Mouse (Mus musculus) urinary bladder, postnatal 36 days (tissue): ENCODE measurements at regions not wholly inside any gene's neighbourhood (a gene's known extent, or its start where the extent isn't known, plus 50 kb on each side); places are given as distances from the start of the nearest gene placed in this dataset.
A peak's percentile ranks its signal among the peaks of the same experiment; 100 is the strongest.
"Not testable (repeated sequence)": the region's sequence is repeated elsewhere in the genome, so short reads cannot be mapped to it uniquely, and the experiment has no call there.

Experiments
- DNase-seq, 2 experiments: peaks; one replicate each; pipeline ENCODE4 v3.0.0; 2022; ENCODE audit warnings: low spot score in 2 of 2, mixed read lengths in 1 of 2

- no peak for DNase-seq
Observed at GRCm38 (mm10) chr16:8246445-8246844, 178.5 kb downstream of the Tmem114 start.

DNA sequence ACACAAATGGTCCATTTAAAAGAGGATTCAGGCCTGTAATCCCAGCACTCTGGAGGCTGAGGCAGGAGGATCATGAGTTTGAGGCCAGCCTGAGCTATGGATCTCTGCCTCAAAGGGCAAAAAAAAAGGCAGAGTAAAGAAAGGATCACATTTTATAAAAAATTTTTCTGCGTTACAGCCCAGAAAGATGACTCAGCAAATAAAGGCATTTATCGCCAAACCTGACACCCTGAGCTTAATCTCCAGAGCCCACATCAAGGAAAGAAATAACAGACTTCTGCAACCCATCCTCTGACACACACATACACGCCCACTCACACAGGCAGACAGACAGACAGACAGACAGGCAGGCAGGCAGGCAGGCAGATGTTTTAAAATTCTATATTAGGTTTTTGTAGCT is 179.3 kb downstream of the Tmem114 start:
- DNase-seq = no peak

GRCm38 (mm10) chr16:8234351-8234750 is 190.6 kb downstream of the Tmem114 start:
- DNase-seq = no peak

DNA sequence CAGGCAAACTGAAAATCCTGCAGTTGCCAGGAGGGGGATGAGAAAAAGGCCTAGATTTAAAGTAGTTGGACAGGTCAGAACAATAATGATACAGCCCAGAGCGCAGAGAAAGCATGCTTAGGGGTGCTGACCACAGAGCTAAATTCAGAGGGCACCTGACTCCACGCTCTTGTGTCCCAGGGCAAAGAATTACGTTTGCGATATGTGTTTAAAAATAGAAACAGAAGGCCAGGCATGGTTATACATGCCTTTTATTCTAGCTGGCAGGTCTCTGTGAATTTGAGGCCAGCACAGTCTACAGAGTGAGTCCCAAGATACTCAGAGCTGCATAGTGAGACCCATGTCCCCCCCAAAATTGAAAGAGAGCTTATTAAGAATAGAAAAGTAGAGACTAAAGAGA is 192.9 kb downstream of the Tmem114 start:
- DNase-seq = no peak

- no peak for DNase-seq
Observed at GRCm38 (mm10) chr16:8223625-8224300, 201.2 kb downstream of the Tmem114 start.

GRCm38 (mm10) chr16:8208251-8209181 is 216.4 kb downstream of the Tmem114 start:
- peak in 1 of 2 experiments; percentile 3 for DNase-seq

- DNase-seq = no peak
Observed at GRCm38 (mm10) chr16:8205014-8205413, 219.9 kb downstream of the Tmem114 start.

DNA sequence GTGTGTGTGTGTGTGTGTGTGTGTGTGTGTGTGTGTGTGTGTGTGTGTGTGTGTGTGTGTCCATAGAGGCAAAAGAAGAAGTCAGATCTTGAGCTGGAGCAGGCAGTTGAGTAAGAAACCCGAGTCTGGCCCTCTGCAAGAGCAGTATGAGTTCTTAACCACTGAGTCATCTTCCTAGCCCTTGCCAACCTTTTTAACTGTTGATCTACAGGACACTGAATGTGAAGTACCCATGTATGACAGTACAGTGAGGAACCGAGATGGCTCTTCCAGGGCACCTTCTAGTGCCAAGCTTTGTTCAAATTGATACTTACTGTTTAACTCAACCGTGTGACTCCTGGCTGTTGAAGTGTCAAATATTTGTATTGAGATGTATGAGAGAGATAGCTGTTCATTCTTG is 223.6 kb downstream of the Tmem114 start:
- DNase-seq = no peak

GRCm38 (mm10) chr16:8198771-8199562 is 226.0 kb downstream of the Tmem114 start:
- no peak for DNase-seq

DNA sequence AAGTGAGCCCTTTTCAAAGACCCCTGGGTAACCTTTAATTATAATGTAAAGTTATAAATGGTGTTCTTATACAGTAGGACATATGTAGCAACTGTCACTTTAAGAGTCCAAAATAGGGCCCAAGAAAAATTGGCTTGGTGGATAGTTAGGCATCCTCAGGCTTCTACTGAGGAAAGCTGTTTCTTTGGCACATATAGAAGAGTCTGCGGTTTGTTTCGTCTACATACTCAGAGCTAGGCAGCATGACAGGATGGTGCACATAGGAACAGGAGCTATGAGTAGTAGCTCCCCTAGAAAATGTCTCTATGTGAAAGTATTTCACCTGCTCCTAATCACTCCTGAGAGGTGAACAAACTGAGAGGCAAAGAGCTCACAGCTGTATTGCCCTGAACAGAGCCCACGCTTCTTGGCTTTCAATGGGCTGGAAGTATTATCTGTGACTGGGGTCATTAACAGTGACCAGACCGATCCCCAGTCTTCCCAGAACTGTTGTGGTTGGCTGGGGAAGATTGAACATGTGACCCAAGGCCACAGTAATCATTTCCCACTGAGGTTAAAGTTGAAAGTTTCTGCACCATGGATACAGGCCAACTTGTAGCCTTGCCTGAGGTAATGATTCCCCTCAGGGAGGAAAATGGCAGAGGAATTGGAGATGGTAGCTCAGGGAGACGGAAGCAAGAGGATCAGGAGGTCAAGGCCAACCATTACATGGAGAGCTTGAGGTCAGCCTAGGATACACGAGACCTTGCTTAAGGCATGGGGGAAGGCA is 235.3 kb downstream of the Tmem114 start:
- peak in 1 of 2 experiments; percentile 11 for DNase-seq

DNA sequence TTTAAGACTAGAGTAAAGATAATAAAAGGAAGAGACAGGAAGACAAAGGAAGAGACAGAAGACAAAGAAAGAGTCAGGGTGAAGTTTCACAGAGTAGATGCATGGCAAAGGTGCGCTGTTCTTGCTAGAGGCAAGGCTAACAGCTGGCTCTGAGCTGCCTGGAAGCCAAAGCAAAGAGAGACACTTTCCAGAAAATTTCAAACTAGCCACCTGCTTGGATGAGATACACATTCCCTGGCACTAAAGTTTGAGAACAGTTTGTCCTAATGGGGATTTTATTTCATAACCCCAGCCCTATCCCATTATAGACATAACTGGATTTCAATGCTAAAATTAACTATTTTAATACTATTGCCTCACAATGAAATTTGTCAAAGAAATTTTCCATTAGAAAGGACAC is 235.9 kb downstream of the Tmem114 start:
- no peak for DNase-seq

DNA sequence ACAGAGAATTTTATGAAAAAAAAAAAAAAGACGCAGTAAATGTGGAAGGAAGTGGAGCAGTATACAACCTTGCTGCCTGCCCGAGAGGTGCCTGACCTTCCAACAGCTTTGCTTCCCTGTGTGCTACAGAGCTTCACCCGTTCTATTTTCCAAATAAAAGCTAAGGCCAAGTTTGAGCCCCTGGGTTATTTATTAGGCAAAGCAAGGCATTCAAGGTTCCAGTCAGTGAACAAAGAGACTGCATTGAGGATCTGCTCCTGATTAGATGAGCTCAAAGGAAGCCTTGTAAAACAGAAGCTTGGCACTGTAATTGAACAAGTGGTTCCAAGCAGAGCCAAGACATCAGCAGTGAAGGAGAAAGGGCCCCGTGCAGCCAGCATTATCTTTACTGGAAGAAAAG is 236.4 kb downstream of the Tmem114 start:
- DNase-seq = no peak

- no peak for DNase-seq
Observed at GRCm38 (mm10) chr16:8184781-8185180, 240.2 kb downstream of the Tmem114 start.

GRCm38 (mm10) chr16:8178946-8179345 is 246.0 kb downstream of the Tmem114 start:
- no peak for DNase-seq

DNA sequence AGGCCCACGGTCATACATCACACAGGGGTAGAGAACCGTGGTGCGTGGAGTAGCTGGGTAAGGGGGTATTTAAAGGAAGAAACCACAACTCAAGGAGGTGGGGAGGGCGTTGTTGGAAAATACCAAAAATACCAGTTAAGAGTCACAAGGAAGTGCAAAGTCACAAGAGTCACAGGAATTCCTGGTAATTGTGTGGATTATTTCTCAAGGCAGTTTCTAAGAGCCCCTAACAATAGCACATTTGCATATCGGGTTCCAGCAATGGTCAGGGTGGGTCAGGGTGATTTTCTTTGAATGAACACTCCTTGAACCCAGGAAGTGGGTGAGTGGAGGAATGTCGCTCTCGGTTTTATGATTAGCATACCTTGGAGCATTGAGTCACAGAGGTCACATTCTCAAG is 247.7 kb downstream of the Tmem114 start:
- DNase-seq = not testable (repeated sequence)

- DNase-seq = no peak
Observed at GRCm38 (mm10) chr16:8176126-8176525, 248.8 kb downstream of the Tmem114 start.
